Mouse (Mus musculus) liver, embryonic 15.5 days (tissue): ENCODE results near the gene Defa21. TPM values are rescaled to one million over a fixed set of nuclear protein-coding genes. Genes with fewer than 3 reads are reported as not detected.
"Not testable (repeated sequence)": the region's sequence is repeated elsewhere in the genome, so short reads cannot be mapped to it uniquely, and the experiment has no call there.

Experiments
- ATAC-seq: fragments of 200-750 bp; cut with Nextera tagmentation; 2 replicates; pipeline ENCODE4 v1.8.0; 2017; ENCODE audit warnings: moderate number of reproducible peaks, mild to moderate bottlenecking, moderate library complexity; ENCODE audit not compliant: insufficient read depth
- H3K27ac ChIP-seq: fragments of 300-500 bp; sonication (generic); replicated peaks from 2 replicates; pipeline ENCODE4 v1.5.1; 2015; ENCODE audit warnings: mild to moderate bottlenecking, inconsistent platforms
- H3K27me3 ChIP-seq: fragments of 300-500 bp; sonication (generic); 2 replicates; pipeline ENCODE4 v1.6.1; 2015; ENCODE audit warnings: mild to moderate bottlenecking, inconsistent platforms
- H3K36me3 ChIP-seq: fragments of 300-500 bp; sonication (generic); replicated peaks from 2 replicates; pipeline ENCODE4 v1.6.1; 2015; ENCODE audit warnings: moderate library complexity, mild to moderate bottlenecking, inconsistent platforms
- H3K4me1 ChIP-seq: fragments of 300-500 bp; sonication (generic); replicated peaks from 2 replicates; pipeline ENCODE4 v1.6.1; 2015; ENCODE audit warnings: inconsistent platforms
- H3K4me2 ChIP-seq: fragments of 300-500 bp; sonication (generic); 2 replicates; pipeline ENCODE4 v1.6.1; 2015; ENCODE audit warnings: moderate library complexity, mild to moderate bottlenecking, inconsistent platforms
- H3K4me3 ChIP-seq: fragments of 300-500 bp; sonication (generic); replicated peaks from 2 replicates; pipeline ENCODE4 v1.5.1; 2015; ENCODE audit warnings: mild to moderate bottlenecking, inconsistent platforms
- H3K9ac ChIP-seq: fragments of 300-500 bp; sonication (generic); 2 replicates; pipeline ENCODE4 v1.6.1; 2015; ENCODE audit warnings: moderate library complexity, mild to moderate bottlenecking, inconsistent platforms
- H3K9me3 ChIP-seq: fragments of 300-500 bp; sonication (generic); replicated peaks from 2 replicates; pipeline ENCODE4 v1.6.1; 2016; ENCODE audit warnings: inconsistent platforms
- WGBS: fragments of 180-500 bp; shearing (Covaris S2); methylation state at CpG from one replicate; pipeline ENCODE4 v1.1.7; 2015; ENCODE audit warnings: mixed read lengths; ENCODE audit not compliant: insufficient replicate concordance; 5-methylcytosine and 5-hydroxymethylcytosine counted together
- polyA plus RNA-seq: library from polyadenylated mRNA; unstranded; fragments of >200 nt; fragmentation: Nextera tagmentation; extraction: Ambion mirVana; gene quantifications from 2 replicates; pipeline ENCODE4 v1.2.1, GENCODE M21; 2015

The Defa21 gene
- polyA plus RNA-seq = not detected in 2 replicates

DNA sequence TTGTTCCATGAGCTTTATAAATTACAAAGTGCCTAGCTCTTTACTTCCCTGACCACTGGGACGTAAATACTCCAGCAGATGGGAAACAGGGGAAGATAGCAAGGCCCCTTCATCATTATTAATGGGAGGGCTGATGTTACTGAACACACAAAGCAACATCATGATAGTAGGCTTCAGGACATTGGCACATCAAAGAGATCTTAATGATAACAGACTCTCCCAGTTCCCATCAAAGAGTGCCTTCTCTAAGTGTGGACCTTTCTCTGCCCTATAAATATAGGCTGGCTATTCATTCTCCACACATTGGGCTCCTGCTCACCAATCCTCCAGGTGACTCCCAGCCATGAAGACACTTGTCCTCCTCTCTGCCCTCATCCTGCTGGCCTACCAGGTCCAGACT lies at the start of gene Defa21:
TSS of gene Defa21 (plus strand) at position 301 of the 400 bp plus-strand sequence.
- H3K9ac ChIP-seq, H3K4me1 ChIP-seq, H3K4me3 ChIP-seq, H3K27ac ChIP-seq, ATAC-seq, H3K36me3 ChIP-seq, H3K27me3 ChIP-seq, H3K9me3 ChIP-seq, H3K4me2 ChIP-seq: not testable (repeated sequence)
- WGBS = no CpG with 5 or more reads among the region's 1 CpGs

- H3K9me3 ChIP-seq = no peaks in the 10 kb centered on the region
- no peak for ATAC-seq
- H3K27me3 ChIP-seq = no peaks in the 10 kb centered on the region
- H3K27ac ChIP-seq = no peak overlapping the region
- no peak overlapping the region for H3K9ac ChIP-seq
- no peak overlapping the region for H3K4me2 ChIP-seq
- H3K4me1 ChIP-seq = no peaks in the 10 kb centered on the region
- no peaks in the 10 kb centered on the region for H3K36me3 ChIP-seq
- 15% methylated on average over 1 of the region's 1 CpGs for WGBS
- no peak overlapping the region for H3K4me3 ChIP-seq
Observed at GRCm38 (mm10) chr8:20979846-20980245, 45.5 kb upstream of the Defa21 start.

GRCm38 (mm10) chr8:20994042-20994441 lies 31.3 kb upstream of the Defa21 start:
- H3K4me3 ChIP-seq, H3K4me1 ChIP-seq, H3K9me3 ChIP-seq, ATAC-seq, H3K9ac ChIP-seq, H3K4me2 ChIP-seq, H3K27ac ChIP-seq, H3K27me3 ChIP-seq, H3K36me3 ChIP-seq: not testable (repeated sequence)

DNA sequence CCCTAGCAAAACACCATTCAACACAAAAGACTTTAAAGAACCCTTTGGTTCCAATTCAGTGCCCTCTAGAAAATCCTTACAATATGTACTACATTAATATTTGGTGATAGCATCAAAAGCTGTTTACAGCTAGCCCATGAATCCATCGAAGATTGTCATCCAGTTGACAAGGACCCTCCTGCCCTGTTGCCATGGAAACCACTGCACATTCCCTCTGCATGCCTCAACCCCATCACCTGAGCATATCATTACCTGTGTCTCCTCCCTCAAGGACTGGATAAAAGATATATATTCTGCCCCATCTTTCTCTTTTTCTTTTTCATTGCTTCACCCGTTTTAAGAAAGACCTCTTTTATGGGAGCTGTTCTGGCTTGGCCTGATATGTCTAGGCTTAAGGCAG lies 28.6 kb upstream of the Defa21 start:
- Histone ChIP-seq H3K27ac (no peak overlapping the region), H3K9ac (no peak overlapping the region), H3K4me1 (no peaks in the 10 kb centered on the region), H3K27me3 (no peaks in the 10 kb centered on the region), H3K9me3 (no peaks in the 10 kb centered on the region), H3K4me2 (no peak overlapping the region), H3K36me3 (no peaks in the 10 kb centered on the region), H3K4me3 (no peak overlapping the region)
- WGBS = 48% methylated on average over 2 of the region's 2 CpGs
- ATAC-seq = no peak

DNA sequence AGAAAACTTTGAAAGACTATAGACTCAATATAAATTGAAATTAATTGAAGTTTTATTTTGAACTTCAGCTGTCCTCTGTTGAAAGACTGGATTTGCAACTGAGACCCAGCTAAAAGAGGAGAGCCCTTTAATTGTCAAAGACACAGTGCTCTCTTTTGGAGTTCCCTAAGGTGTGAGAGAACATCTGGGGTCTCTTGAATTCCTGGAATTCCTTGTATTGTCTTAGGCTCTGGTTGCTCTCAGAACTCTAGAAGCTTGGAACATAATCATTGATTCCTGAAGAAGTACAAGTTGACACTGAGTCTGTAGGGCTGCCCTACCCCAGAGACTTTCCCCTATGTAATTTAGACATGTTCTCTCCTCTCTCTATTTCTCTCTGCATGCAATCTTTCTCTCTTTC lies 28.1 kb upstream of the Defa21 start:
- H3K27me3 ChIP-seq = no peaks in the 10 kb centered on the region
- H3K4me2 ChIP-seq = no peak overlapping the region
- H3K9ac ChIP-seq = no peak overlapping the region
- no peak overlapping the region for H3K4me3 ChIP-seq
- H3K9me3 ChIP-seq = no peaks in the 10 kb centered on the region
- H3K36me3 ChIP-seq = no peaks in the 10 kb centered on the region
- H3K27ac ChIP-seq = no peak overlapping the region
- ATAC-seq = no peak
- no peaks in the 10 kb centered on the region for H3K4me1 ChIP-seq

GRCm38 (mm10) chr8:21001171-21001570 lies 24.2 kb upstream of the Defa21 start:
- 37% methylated on average over 8 of the region's 8 CpGs for WGBS
- Histone ChIP-seq H3K36me3 (no peaks in the 10 kb centered on the region), H3K9me3 (no peaks in the 10 kb centered on the region), H3K4me1 (no peaks in the 10 kb centered on the region), H3K4me3 (no peak overlapping the region), H3K4me2 (no peak overlapping the region), H3K27me3 (no peaks in the 10 kb centered on the region), H3K9ac (no peak overlapping the region), H3K27ac (no peak overlapping the region)
- no peak for ATAC-seq

DNA sequence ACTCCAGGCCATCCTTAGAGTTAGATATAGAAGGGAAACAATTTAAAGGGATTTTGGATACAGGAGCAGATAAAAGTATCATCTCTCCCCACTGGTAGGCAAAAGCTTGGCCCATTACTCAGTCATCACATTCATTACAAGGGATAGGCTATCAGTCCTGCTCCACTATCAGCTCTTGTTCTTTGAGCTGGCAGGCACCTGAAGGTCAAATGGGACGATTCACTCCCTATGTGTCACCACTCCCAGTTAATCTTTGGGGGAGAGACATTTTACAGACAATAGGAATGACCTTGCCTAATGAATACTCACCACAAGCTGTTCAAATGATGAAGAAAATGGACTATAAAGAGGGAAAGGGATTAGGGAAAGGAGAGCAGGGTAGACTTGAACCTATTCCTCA lies 18.5 kb upstream of the Defa21 start:
- no peaks in the 10 kb centered on the region for H3K4me1 ChIP-seq
- no peaks in the 10 kb centered on the region for H3K27me3 ChIP-seq
- H3K9ac ChIP-seq = no peak overlapping the region
- WGBS = 12% methylated on average over 1 of the region's 1 CpGs
- no peaks in the 10 kb centered on the region for H3K36me3 ChIP-seq
- H3K4me3 ChIP-seq = no peak overlapping the region
- H3K4me2 ChIP-seq = no peak overlapping the region
- ATAC-seq = no peak
- no peaks in the 10 kb centered on the region for H3K9me3 ChIP-seq
- no peak overlapping the region for H3K27ac ChIP-seq

- WGBS = 31% methylated on average over 6 of the region's 6 CpGs
Observed at GRCm38 (mm10) chr8:21008578-21008977, 16.8 kb upstream of the Defa21 start.

GRCm38 (mm10) chr8:21010548-21010947 lies 14.8 kb upstream of the Defa21 start:
- H3K4me3 ChIP-seq, H3K27me3 ChIP-seq, H3K4me1 ChIP-seq, H3K36me3 ChIP-seq, H3K9me3 ChIP-seq, ATAC-seq, H3K4me2 ChIP-seq, H3K9ac ChIP-seq, H3K27ac ChIP-seq: not testable (repeated sequence)
- 36% methylated on average over 1 of the region's 1 CpGs for WGBS

More at GRCm38 (mm10) chr8:21008578-21008977, 16.8 kb upstream of the Defa21 start:
- not testable (repeated sequence) for H3K9me3 ChIP-seq, H3K27me3 ChIP-seq, H3K4me2 ChIP-seq, H3K4me1 ChIP-seq, H3K4me3 ChIP-seq, H3K9ac ChIP-seq, H3K27ac ChIP-seq, H3K36me3 ChIP-seq, ATAC-seq

- H3K4me3 ChIP-seq, ATAC-seq, H3K4me2 ChIP-seq, H3K4me1 ChIP-seq, H3K27ac ChIP-seq, H3K9ac ChIP-seq, H3K27me3 ChIP-seq, H3K36me3 ChIP-seq, H3K9me3 ChIP-seq: not testable (repeated sequence)
- WGBS = no CpG with 5 or more reads among the region's 1 CpGs
Observed at GRCm38 (mm10) chr8:21054747-21055146, 29.4 kb downstream of the Defa21 start, which contains the start of gene Defa23. TSS of gene Defa23 (plus strand) at chr8:21055047.

GRCm38 (mm10) chr8:21064738-21065137 lies 39.4 kb downstream of the Defa21 start, which contains the start of gene Defa35:
TSS of gene Defa35 (plus strand) at chr8:21065038.
- H3K27me3 ChIP-seq, H3K9me3 ChIP-seq, H3K4me2 ChIP-seq, ATAC-seq, H3K9ac ChIP-seq, H3K27ac ChIP-seq, H3K4me1 ChIP-seq, H3K36me3 ChIP-seq, H3K4me3 ChIP-seq: not testable (repeated sequence)
- 60% methylated on average over 1 of the region's 1 CpGs for WGBS
